Mouse (Mus musculus) midbrain, embryonic 10.5 days (tissue): ENCODE measurements around the gene Pde4c. TPM values are rescaled to one million over a fixed set of nuclear protein-coding genes. Genes with fewer than 3 reads are reported as not detected.

Source experiments
- DNase-seq: peaks from one replicate; pipeline ENCODE4 v3.0.0-alpha.2; 2017; ENCODE audit warnings: low spot score
- H3K27ac ChIP-seq: fragments of 300-500 bp; sonication (generic); replicated peaks from 2 replicates; pipeline ENCODE4 v1.5.1; 2016; ENCODE audit warnings: mild to moderate bottlenecking
- H3K27me3 ChIP-seq: fragments of 300-500 bp; sonication (generic); 2 replicates; pipeline ENCODE4 v1.6.1; 2016; ENCODE audit warnings: low read depth, mild to moderate bottlenecking; ENCODE audit not compliant: poor library complexity, severe bottlenecking
- H3K36me3 ChIP-seq: fragments of 300-500 bp; sonication (generic); 2 replicates; pipeline ENCODE4 v1.6.1; 2016; ENCODE audit warnings: mild to moderate bottlenecking, moderate library complexity
- H3K4me1 ChIP-seq: fragments of 300-500 bp; sonication (generic); 2 replicates; pipeline ENCODE4 v1.6.1; 2016
- H3K4me3 ChIP-seq: fragments of 300-500 bp; sonication (generic); 2 replicates; pipeline ENCODE4 v1.5.1; 2016; ENCODE audit warnings: mild to moderate bottlenecking, moderate library complexity
- H3K9me3 ChIP-seq: fragments of 300-500 bp; sonication (generic); replicated peaks from 2 replicates; pipeline ENCODE4 v1.6.1; 2016; ENCODE audit warnings: mild to moderate bottlenecking
- WGBS: fragments of 180-500 bp; shearing (Covaris S2); methylation state at CpG from one replicate; pipeline ENCODE4 v1.1.7; 2016; 5-methylcytosine and 5-hydroxymethylcytosine counted together
- polyA plus RNA-seq: library from polyadenylated mRNA; unstranded; fragments of >200 nt; fragmentation: Nextera tagmentation; extraction: Ambion mirVana; gene quantifications from 2 replicates; pipeline ENCODE4 v1.2.1, GENCODE M21; 2016

The Pde4c gene
- polyA plus RNA-seq, 1 experiment from 2014 or later = 0.78 TPM

DNA sequence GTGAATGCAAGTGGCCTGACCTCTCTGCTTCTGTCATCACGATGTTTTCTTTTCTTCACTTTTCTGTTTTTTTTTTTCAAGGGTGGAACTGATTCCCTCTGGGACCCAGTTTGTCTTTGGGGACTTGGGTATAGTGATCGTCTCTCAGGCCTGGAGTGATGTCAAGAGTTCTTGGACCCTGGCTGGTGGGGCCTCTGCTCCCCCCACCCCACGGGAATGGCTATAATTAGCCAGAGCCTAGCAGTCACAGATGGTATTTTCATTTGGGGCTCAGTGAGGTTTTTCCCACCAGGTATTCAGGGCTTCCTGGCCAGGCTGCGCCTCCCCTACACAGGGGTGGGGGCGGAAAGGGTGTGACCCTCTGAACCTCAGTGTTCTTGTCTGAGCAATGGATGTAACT lies 18.1 kb downstream of the Pde4c start:
- H3K4me3 ChIP-seq = no peak overlapping the region
- WGBS = 76% methylated on average over 5 of the region's 5 CpGs
- H3K27ac ChIP-seq = no peak overlapping the region
- H3K9me3 ChIP-seq = no peaks in the 10 kb centered on the region
- DNase-seq = no peak
- peaks cover 80% of the 10 kb centered on the region for H3K27me3 ChIP-seq
- H3K4me1 ChIP-seq = peaks cover 20% of the 10 kb centered on the region
- no peaks in the 10 kb centered on the region for H3K36me3 ChIP-seq

DNA sequence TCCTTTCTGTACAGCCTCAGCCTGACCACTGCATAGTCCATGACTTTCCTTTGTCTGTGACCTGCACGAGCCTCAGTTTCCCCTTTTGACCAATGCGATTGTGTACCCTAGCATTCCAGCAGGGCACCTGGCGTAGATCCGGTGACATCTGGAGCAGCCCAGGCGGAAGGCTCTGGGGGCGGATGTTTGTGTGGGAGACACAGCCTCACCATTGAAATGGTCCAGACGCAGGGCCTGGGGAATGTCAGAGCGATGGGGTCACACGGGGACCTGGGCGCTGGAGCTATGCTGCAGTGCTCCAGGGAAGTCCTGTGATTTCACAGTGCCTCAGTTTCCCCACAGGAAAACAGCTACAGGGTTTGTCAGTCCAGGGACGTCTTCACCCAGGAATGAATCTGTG lies 18.7 kb downstream of the Pde4c start:
- Histone ChIP-seq H3K4me3 (no peak overlapping the region), H3K27me3 (peaks cover 82% of the 10 kb centered on the region), H3K9me3 (no peaks in the 10 kb centered on the region), H3K36me3 (no peaks in the 10 kb centered on the region), H3K27ac (no peak overlapping the region), H3K4me1 (peaks cover 20% of the 10 kb centered on the region)
- 82% methylated on average over 11 of the region's 11 CpGs for WGBS
- no peak for DNase-seq

DNA sequence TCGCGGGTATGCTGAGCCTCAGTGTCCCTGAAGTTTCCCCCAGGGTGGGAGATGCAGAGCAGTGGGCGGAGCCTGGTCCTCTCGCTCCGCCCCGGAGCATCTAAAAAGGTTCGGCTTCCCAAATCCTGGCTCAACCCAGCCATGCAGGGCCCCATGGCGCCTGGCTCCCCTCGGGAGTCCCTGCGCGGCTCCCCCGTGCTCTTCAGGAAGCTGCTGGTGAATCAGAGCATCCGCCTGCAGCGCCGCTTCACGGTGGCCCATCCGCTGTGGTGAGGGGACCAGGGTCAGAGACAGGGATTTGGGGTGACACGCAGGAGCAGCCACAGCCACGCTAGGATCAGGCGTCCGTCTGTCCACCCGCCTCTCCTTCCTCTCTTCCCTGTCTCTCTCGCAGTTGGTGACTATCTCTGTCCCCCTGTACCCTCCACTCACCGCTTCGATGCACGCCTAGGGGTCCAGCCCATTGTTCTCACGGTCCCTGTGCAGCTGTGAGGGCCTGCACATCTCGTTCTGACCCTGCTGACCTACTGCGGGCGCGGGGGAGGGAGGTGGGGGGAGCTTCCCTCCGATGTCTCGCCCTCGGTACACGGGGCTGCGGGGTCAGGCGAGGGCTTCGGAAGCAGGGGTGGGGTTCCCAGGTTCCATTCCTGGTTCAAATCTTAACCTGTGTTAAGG lies 19.6 kb downstream of the Pde4c start:
- 1% methylated on average over 38 of the region's 38 CpGs for WGBS
- H3K27me3 ChIP-seq = peaks cover 82% of the 10 kb centered on the region
- H3K4me1 ChIP-seq = peaks cover 20% of the 10 kb centered on the region
- peak overlapping the region; percentile 50 for H3K4me3 ChIP-seq
- peak overlapping the region; percentile 73 for H3K27ac ChIP-seq
- DNase-seq = peak; percentile 41
- H3K9me3 ChIP-seq = no peaks in the 10 kb centered on the region
- H3K36me3 ChIP-seq = no peaks in the 10 kb centered on the region

DNA sequence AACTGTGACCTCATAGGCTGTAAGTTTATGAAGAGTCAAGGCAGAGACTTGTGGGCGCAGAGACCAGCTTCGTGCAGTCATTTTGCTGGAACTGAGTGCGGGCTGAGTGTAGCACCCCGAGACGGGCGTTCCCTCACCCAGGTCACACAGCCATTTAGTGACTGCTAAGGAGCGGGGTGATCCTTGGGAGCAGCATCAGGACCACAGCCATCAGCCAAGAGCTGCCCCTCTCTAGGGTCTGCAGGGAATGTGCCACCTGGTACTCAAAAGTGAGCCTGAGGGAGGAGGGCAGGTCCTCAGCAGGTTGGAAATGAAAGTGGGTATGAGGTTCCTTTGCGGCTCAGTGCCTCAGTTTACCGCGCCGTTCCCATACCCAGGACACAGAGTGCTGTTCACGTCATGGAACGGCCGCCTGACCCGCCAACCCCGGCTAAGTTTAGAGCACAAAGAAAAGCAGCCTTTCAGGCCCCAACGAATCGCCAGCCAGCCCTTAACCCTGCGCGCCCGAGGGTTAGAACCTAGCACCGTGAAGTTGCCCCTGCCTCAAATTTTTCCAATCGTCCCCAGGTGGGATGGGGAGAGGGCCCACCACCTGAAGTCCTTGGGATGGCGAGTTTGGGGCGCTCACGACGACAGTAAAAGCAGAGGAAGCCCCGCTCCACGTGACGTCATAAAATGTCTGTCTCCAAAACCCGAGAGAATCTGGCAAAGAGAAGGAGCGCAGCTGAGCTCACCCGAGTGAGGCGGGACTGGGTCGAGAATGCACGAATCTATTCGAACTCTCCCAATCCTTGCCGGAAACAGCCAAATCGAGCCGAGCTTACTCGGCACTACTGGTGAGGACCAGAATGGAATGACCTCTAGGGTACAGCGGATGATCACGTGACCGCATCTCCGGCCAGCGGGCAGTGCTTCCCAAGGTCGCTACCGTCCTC lies 20.4 kb downstream of the Pde4c start:
- Histone ChIP-seq H3K27me3 (peaks cover 90% of the 10 kb centered on the region), H3K4me3 (peak overlapping the region; percentile 50), H3K27ac (peak overlapping the region; percentile 73), H3K4me1 (peaks cover 20% of the 10 kb centered on the region), H3K9me3 (no peaks in the 10 kb centered on the region), H3K36me3 (no peaks in the 10 kb centered on the region)
- 4% methylated on average over 48 of the region's 48 CpGs for WGBS
- peak; percentile 58 for DNase-seq

DNA sequence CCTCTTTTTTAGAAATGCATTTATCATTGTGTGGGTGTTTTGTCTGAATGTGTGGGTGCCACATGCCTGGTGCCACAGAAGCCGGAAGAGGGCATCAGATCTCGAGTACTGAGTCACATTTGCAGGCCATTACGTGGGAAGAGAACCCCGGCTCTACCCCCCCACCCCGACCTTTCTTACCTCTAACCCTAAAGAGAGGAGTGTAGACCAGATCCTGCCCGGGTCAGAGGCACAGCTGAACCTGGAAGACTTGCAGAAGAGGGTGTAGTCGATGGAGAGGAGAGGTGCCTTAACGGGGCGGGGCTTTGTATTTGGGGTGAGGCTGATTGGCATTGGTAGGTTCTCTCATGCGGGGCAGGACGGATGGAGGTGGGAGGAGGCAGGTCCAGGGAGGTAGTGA lies 21.3 kb downstream of the Pde4c start:
- Histone ChIP-seq H3K4me1 (peaks cover 20% of the 10 kb centered on the region), H3K36me3 (no peaks in the 10 kb centered on the region), H3K4me3 (no peak overlapping the region), H3K27ac (no peak overlapping the region), H3K27me3 (peaks cover 96% of the 10 kb centered on the region), H3K9me3 (no peaks in the 10 kb centered on the region)
- 55% methylated on average over 11 of the region's 11 CpGs for WGBS
- no peak for DNase-seq

DNA sequence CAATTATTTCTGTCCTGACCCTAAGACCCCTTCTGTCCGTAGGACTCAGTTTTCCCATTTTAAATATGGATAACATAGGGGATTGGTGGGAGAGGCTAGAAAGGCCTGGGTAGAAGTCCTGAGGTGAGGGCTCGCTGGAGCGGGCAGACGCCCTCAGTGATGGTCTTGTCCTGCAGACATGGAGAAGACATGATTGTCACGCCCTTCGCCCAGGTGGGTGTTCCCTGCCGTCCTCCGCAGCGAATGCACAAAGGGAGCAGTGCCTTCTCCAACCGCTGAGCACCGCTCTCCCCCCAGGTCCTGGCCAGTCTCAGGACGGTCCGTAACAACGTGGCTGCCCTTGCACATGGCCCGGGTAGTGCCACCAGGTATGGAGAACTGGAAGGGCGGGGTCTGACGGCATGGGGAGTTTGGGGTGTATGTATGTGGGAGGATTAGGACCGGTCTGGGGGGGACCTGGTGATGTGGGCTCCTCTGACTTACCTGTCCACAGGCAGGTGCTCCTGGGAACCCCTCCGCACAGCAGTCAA lies 22.2 kb downstream of the Pde4c start:
- no peaks in the 10 kb centered on the region for H3K36me3 ChIP-seq
- no peak overlapping the region for H3K4me3 ChIP-seq
- H3K9me3 ChIP-seq = no peaks in the 10 kb centered on the region
- peaks cover 87% of the 10 kb centered on the region for H3K27me3 ChIP-seq
- 59% methylated on average over 19 of the region's 19 CpGs for WGBS
- H3K4me1 ChIP-seq = peaks cover 20% of the 10 kb centered on the region
- DNase-seq = no peak
- no peak overlapping the region for H3K27ac ChIP-seq

DNA sequence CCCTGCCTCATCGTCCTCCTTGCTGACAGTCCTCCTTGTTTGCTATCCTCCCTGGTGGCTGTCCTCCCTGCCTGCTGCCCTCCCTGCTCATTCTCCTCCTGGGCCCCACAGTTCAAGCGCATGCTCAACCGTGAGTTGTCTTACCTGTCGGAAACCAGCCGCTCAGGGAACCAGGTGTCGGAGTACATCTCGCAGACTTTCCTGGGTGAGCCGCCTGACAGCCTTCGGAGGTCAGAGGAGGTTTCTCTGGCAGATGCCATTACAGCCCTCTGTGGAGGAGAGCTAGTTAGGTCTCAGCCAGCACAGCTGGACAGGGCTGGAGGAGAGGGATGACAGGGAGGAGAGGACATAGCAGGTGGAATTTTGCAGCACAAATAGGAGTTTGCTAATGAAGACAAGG lies 23.2 kb downstream of the Pde4c start:
- Histone ChIP-seq H3K4me1 (peaks cover 20% of the 10 kb centered on the region), H3K4me3 (no peak overlapping the region), H3K9me3 (no peaks in the 10 kb centered on the region), H3K27ac (no peak overlapping the region), H3K27me3 (peaks cover 78% of the 10 kb centered on the region), H3K36me3 (no peaks in the 10 kb centered on the region)
- DNase-seq = no peak
- WGBS = 81% methylated on average over 9 of the region's 9 CpGs

DNA sequence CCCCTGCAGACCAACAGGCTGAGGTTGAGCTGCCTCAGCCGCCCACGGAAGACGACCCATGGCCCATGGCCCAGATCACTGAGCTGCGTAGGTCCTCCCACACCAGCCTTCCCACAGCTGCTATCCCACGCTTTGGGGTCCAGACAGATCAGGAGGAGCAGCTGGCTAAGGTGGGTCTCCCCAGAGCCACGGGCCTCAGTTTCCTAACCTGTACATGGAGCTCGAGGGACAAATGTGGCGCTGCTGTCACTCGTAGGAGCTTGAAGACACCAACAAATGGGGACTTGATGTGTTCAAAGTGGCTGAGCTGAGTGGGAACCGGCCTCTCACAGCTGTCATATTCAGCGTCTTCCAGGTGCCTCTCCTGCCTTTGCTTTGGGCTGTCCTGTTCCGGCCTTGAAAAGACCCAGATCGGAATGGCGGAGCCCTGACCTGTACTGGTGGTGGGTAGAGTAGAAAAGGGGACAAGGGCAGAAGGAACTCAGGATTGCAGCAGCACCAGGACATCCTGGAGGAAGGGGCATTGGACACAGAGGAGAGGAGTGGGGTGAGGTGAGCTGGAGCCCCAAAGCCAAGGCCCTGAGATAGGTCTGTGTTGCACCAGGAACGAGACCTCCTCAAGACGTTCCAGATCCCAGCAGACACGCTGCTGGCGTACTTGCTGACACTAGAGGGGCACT lies 23.8 kb downstream of the Pde4c start:
- no peaks in the 10 kb centered on the region for H3K9me3 ChIP-seq
- 85% methylated on average over 18 of the region's 18 CpGs for WGBS
- H3K36me3 ChIP-seq = no peaks in the 10 kb centered on the region
- H3K27me3 ChIP-seq = peaks cover 71% of the 10 kb centered on the region
- DNase-seq = no peak
- H3K27ac ChIP-seq = no peak overlapping the region
- peaks cover 20% of the 10 kb centered on the region for H3K4me1 ChIP-seq
- no peak overlapping the region for H3K4me3 ChIP-seq

DNA sequence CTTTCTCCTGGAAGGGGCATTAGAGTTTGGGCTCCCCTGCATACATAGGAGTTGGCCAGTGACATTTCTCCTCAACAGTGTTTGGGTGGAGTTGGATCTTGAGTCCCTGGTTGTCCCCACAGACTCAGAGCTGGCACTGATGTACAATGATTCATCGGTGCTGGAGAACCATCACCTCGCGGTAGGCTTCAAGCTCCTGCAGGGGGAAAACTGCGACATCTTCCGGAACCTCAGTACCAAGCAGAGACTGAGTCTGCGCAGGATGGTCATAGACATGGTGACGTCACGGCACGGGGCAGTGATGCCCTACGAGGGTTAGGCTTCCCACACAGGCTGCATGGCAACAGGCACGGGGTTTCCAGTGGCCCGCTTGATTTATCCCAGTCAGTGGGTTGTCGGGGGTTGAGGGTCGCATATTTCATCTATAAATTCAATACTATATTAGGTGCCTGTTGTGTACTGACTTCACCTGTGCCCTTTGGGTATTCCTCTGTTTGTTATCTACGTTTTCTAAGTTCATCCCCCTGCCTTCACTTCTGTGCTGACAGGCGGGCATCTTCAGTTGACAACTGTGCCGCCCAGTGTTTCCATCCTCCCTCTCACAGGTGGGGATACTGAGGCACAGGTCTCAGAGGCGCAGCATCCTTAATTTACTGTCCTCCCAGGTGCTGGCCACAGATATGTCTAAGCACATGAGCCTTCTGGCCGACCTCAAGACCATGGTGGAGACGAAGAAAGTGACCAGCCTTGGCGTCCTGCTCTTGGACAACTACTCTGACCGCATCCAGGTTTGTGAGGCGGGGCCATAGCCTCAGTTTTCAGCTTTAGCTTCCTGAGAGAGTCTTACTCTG lies 25.0 kb downstream of the Pde4c start:
- no peaks in the 10 kb centered on the region for H3K36me3 ChIP-seq
- 89% methylated on average over 23 of the region's 23 CpGs for WGBS
- H3K4me1 ChIP-seq = peaks cover 19% of the 10 kb centered on the region
- no peaks in the 10 kb centered on the region for H3K9me3 ChIP-seq
- DNase-seq = no peak
- H3K4me3 ChIP-seq = no peak overlapping the region
- peaks cover 65% of the 10 kb centered on the region for H3K27me3 ChIP-seq
- H3K27ac ChIP-seq = no peak overlapping the region

DNA sequence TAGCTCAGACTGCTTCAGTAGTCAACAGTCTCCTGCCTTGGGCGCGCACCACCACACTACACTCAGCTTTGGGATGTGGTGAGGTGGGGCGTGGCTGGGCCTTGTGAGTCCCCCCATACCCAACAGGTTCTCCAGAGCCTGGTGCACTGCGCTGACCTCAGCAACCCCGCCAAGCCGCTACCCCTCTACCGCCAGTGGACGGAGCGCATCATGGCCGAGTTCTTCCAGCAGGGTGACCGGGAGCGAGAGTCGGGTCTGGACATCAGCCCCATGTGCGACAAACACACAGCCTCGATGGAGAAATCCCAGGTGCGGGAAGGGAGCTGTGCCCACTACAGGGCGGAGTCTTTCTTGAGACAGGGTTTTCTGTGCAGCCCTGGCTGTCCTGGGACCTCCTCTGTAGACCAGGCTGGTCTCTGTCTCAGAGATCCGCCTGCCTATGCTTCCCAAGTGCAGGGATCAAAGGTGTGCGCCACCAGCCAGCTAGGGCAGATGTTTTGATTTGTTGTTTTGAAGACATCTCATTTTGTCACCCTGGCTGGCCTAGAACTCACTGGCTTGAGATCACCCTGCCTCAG lies 25.7 kb downstream of the Pde4c start:
- Histone ChIP-seq H3K4me1 (peaks cover 17% of the 10 kb centered on the region), H3K27me3 (peaks cover 58% of the 10 kb centered on the region), H3K9me3 (no peaks in the 10 kb centered on the region), H3K36me3 (no peaks in the 10 kb centered on the region), H3K27ac (no peak overlapping the region), H3K4me3 (no peak overlapping the region)
- WGBS = 85% methylated on average over 19 of the region's 19 CpGs
- DNase-seq = no peak

DNA sequence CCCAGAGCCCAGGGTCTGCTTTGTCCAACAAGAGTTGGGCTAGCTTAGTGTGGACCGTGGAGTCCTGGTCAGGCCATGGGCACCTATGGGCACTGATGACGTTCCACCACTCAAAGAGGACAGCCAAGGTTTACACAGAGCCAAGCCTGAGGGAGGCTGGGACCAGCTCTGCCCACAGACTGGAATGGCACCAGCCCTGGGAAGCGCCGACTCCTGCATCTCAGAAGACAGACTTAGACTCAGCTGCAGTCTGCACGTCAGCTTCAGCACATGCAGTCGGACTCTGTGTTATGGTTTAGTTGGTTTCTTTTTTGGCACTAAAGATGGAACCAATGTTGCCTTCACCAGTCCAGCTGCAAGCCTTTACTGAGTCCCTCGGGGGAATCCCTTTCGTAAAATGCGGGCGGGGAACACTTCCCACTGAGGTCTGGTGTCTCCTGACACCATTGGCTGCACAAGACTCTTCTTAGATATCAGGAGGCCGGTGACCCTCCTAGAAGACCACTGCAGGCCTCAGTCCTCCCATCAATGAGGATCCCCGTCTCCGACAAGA lies 26.7 kb downstream of the Pde4c start:
- H3K27me3 ChIP-seq = peaks cover 50% of the 10 kb centered on the region
- H3K9me3 ChIP-seq = no peaks in the 10 kb centered on the region
- peaks cover 24% of the 10 kb centered on the region for H3K4me1 ChIP-seq
- H3K4me3 ChIP-seq = 0 out of 2 replicates have a peak overlapping the region, but pooled peaks have one; percentile 2
- H3K36me3 ChIP-seq = no peaks in the 10 kb centered on the region
- 88% methylated on average over 13 of the region's 13 CpGs for WGBS
- H3K27ac ChIP-seq = no peak overlapping the region
- DNase-seq = no peak
